Mouse (Mus musculus) limb, embryonic 11.5 days (tissue): ENCODE results near the gene Tiam2. TPM values are rescaled to one million over a fixed set of nuclear protein-coding genes. Genes with fewer than 3 reads are reported as not detected.

Experiments
- ATAC-seq: fragments of 200-750 bp; cut with Nextera tagmentation; 2 replicates; pipeline ENCODE4 v1.8.0; 2017; ENCODE audit warnings: low read depth; ENCODE audit not compliant: insufficient number of reproducible peaks, low FRiP score, low TSS enrichment
- DNase-seq: peaks from one replicate; pipeline ENCODE4 v3.0.0-alpha.2; 2015; ENCODE audit warnings: low spot score
- H3K27ac ChIP-seq: fragments of 300-500 bp; sonication (generic); replicated peaks from 2 replicates; pipeline ENCODE4 v1.5.1; 2014; ENCODE audit warnings: low read depth, mild to moderate bottlenecking, low read length
- H3K27me3 ChIP-seq: fragments of 300-500 bp; sonication (generic); 2 replicates; pipeline ENCODE4 v1.6.1; 2014; ENCODE audit warnings: mild to moderate bottlenecking, low read length, mixed read lengths; ENCODE audit not compliant: control insufficient read depth, insufficient read depth
- H3K36me3 ChIP-seq: fragments of 300-500 bp; sonication (generic); 2 replicates; pipeline ENCODE4 v1.6.1; 2014; ENCODE audit warnings: mild to moderate bottlenecking, low read length, moderate library complexity, mixed read lengths; ENCODE audit not compliant: control insufficient read depth, insufficient read depth
- H3K4me1 ChIP-seq: fragments of 300-500 bp; sonication (generic); 2 replicates; pipeline ENCODE4 v1.6.1; 2014; ENCODE audit warnings: low read length, mixed read lengths; ENCODE audit not compliant: control insufficient read depth, insufficient read depth
- H3K4me2 ChIP-seq: fragments of 300-500 bp; sonication (generic); 2 replicates; pipeline ENCODE4 v1.6.1; 2014; ENCODE audit warnings: low read depth, mild to moderate bottlenecking, moderate library complexity; ENCODE audit not compliant: severe bottlenecking
- H3K4me3 ChIP-seq: fragments of 300-500 bp; sonication (generic); 2 replicates; pipeline ENCODE4 v1.5.1; 2014; ENCODE audit warnings: low read depth, low read length
- H3K9ac ChIP-seq: fragments of 300-500 bp; sonication (generic); 2 replicates; pipeline ENCODE4 v1.6.1; 2014; ENCODE audit warnings: mild to moderate bottlenecking, low read length
- H3K9me3 ChIP-seq: fragments of 300-500 bp; sonication (generic); 2 replicates; pipeline ENCODE4 v1.6.1; 2016; ENCODE audit warnings: low read length; ENCODE audit not compliant: control insufficient read depth
- WGBS: fragments of 180-500 bp; shearing (Covaris S2); extraction: QIAGEN DNeasy Blood & Tissue Kit; methylation state at CpG from one replicate; pipeline ENCODE4 v1.1.7; 2014; 5-methylcytosine and 5-hydroxymethylcytosine counted together
- polyA plus RNA-seq: library from polyadenylated mRNA; unstranded; fragments of >200 nt; fragmentation: Nextera tagmentation; extraction: Ambion mirVana; gene quantifications from 2 replicates; pipeline ENCODE4 v1.2.1, GENCODE M21; 2014

The Tiam2 gene
- polyA plus RNA-seq, 1 experiment from 2014 or later: 8.4 TPM

- WGBS: 90% methylated on average over 4 of the region's 4 CpGs
- Histone ChIP-seq H3K4me1 (no peaks in the 10 kb centered on the region), H3K4me2 (no peak within 1 kb of the TSS), H3K4me3 (no peak within 1 kb of the TSS), H3K9me3 (no peaks in the 10 kb centered on the region), H3K27me3 (no peaks in the 10 kb centered on the region), H3K9ac (no peak within 1 kb of the TSS), H3K36me3 (no peaks in the 10 kb centered on the region), H3K27ac (no peak within 1 kb of the TSS)
- no peak for ATAC-seq
- no peak for DNase-seq
These were observed 205.9 kb downstream of the Tiam2 start, which contains the start of gene Cldn20 for GRCm38 (mm10) chr17:3532254-3532653. Gene Cldn20, plus strand, starts transcription at chr17:3532554.

GRCm38 (mm10) chr17:3533425-3533824 lies 207.1 kb downstream of the Tiam2 start:
- no peak for ATAC-seq

GRCm38 (mm10) chr17:3540304-3540703 lies 213.9 kb downstream of the Tiam2 start:
- ATAC-seq (no peak), DNase-seq (no peak)
- Histone ChIP-seq H3K9ac (no peak overlapping the region), H3K27ac (no peak overlapping the region), H3K9me3 (no peaks in the 10 kb centered on the region), H3K4me1 (no peaks in the 10 kb centered on the region), H3K4me3 (no peak overlapping the region), H3K27me3 (no peaks in the 10 kb centered on the region), H3K4me2 (no peak overlapping the region), H3K36me3 (no peaks in the 10 kb centered on the region)
- 96% methylated on average over 2 of the region's 2 CpGs for WGBS

More at GRCm38 (mm10) chr17:3533425-3533824, 207.1 kb downstream of the Tiam2 start:
- peak; percentile 39 for DNase-seq
- H3K4me3 ChIP-seq: no peak overlapping the region
- H3K27me3 ChIP-seq: no peaks in the 10 kb centered on the region
- no peak overlapping the region for H3K27ac ChIP-seq
- no peaks in the 10 kb centered on the region for H3K4me1 ChIP-seq
- H3K4me2 ChIP-seq: no peak overlapping the region
- H3K9ac ChIP-seq: no peak overlapping the region
- WGBS: 22% methylated on average over 1 of the region's 1 CpGs
- no peaks in the 10 kb centered on the region for H3K36me3 ChIP-seq
- H3K9me3 ChIP-seq: no peaks in the 10 kb centered on the region

DNA sequence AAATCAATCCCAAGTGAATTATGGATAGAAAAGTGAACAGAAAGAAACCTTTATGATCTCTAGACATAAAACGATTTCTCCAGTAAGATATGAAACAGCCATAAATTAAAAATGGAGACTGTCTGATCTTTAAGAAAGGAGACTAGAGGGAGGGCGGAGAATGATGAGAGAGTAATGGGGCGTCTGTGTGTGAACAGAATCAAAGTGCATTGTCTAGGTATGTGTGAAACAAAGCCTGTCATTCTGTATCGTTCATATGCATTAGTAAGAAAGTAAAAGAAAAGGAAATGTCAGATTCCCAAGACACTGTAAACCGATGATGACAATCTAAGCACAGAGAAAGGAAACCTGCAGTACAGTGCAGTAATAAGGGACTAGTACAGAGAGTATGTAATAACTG lies 214.7 kb downstream of the Tiam2 start:
- WGBS: 91% methylated on average over 5 of the region's 5 CpGs
- no peak for ATAC-seq
- no peak overlapping the region for H3K4me3 ChIP-seq
- H3K9ac ChIP-seq: no peak overlapping the region
- no peaks in the 10 kb centered on the region for H3K36me3 ChIP-seq
- H3K4me2 ChIP-seq: no peak overlapping the region
- no peaks in the 10 kb centered on the region for H3K4me1 ChIP-seq
- no peak overlapping the region for H3K27ac ChIP-seq
- no peaks in the 10 kb centered on the region for H3K27me3 ChIP-seq
- DNase-seq: no peak
- H3K9me3 ChIP-seq: no peaks in the 10 kb centered on the region

- ATAC-seq: no peak
- Histone ChIP-seq H3K27me3 (no peaks in the 10 kb centered on the region), H3K4me2 (no peak overlapping the region), H3K9me3 (no peaks in the 10 kb centered on the region), H3K9ac (no peak overlapping the region), H3K4me3 (no peak overlapping the region), H3K27ac (no peak overlapping the region), H3K36me3 (no peaks in the 10 kb centered on the region), H3K4me1 (no peaks in the 10 kb centered on the region)
- DNase-seq: no peak
- WGBS: 81% methylated on average over 7 of the region's 7 CpGs
These were observed 221.4 kb downstream of the Tiam2 start for GRCm38 (mm10) chr17:3547725-3548124.

GRCm38 (mm10) chr17:3556251-3556650 lies 229.9 kb downstream of the Tiam2 start:
- ATAC-seq (no peak), DNase-seq (no peak)
- no peak overlapping the region for H3K27ac ChIP-seq
- no peak overlapping the region for H3K4me2 ChIP-seq
- H3K9me3 ChIP-seq: no peaks in the 10 kb centered on the region
- H3K27me3 ChIP-seq: no peaks in the 10 kb centered on the region
- H3K4me1 ChIP-seq: no peaks in the 10 kb centered on the region
- 63% methylated on average over 1 of the region's 1 CpGs for WGBS
- no peak overlapping the region for H3K4me3 ChIP-seq
- no peaks in the 10 kb centered on the region for H3K36me3 ChIP-seq
- H3K9ac ChIP-seq: no peak overlapping the region

DNA sequence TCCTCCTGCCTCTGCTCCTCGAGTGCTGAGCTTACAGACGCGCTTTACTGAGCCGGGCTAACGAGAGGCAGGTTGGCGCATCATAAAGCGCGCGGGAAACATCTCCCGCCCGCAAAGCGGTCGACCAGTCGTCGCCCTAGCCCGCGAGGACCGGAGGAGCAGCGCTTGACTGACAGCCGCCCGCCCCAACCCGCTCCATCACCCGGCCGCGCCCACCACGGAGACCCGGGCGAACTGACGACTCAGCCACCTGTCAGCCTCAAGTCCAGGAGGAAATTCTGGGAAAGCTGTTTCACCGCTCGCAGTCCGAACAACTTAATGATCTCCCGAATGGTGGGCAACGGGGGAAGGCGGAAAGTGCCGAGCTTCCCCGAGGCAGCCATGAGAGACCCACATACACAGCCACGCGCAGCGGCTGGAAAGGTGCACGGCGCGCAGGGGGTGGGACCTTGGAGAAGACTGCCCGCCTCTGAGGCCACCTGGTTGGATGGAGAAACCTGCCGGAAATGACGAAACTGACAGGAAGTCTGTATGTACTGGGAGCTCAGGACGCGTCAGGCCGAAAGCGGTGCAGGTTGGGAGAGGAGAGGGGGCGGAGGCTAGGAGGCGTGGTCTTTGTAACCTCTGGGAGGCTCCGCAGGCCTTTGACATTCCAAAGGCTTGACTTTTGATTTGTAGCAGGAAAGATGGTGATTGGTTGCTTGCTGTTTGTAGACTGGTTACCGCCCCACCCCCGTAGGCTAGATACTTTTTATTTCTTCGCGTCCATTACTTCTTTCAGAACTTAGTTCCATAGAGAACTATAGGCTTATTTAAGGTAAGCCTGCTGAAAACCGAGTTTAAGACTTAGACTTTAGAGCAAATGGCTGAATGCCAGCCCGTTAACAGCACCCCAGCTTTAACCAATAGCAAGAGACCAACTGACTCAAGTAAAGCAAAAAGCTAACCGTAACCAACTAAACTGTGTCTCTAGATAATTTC lies 231.2 kb downstream of the Tiam2 start, which contains the start of gene Tfb1m:
Tfb1m (minus strand) TSS at position 451 of the 981 bp plus-strand sequence.
- H3K4me1 ChIP-seq: no peaks in the 10 kb centered on the region
- H3K9me3 ChIP-seq: no peaks in the 10 kb centered on the region
- peak within 1 kb of the TSS; percentile 50 for H3K4me2 ChIP-seq
- WGBS: 1% methylated on average over 60 of the region's 60 CpGs
- peak within 1 kb of the TSS; percentile 63 for H3K9ac ChIP-seq
- H3K4me3 ChIP-seq: peak within 1 kb of the TSS; percentile 49
- H3K27me3 ChIP-seq: no peaks in the 10 kb centered on the region
- no peaks in the 10 kb centered on the region for H3K36me3 ChIP-seq
- DNase-seq (peak; percentile 97), ATAC-seq (peak; percentile 100)
- H3K27ac ChIP-seq: peak within 1 kb of the TSS; percentile 73

GRCm38 (mm10) chr17:3558356-3558870 lies 232.0 kb downstream of the Tiam2 start:
- 79% methylated on average over 9 of the region's 9 CpGs for WGBS
- peak overlapping the region; percentile 50; the same call in 1 of the 2 replicates for H3K4me2 ChIP-seq
- ATAC-seq (no peak), DNase-seq (no peak)
- no peaks in the 10 kb centered on the region for H3K9me3 ChIP-seq
- H3K9ac ChIP-seq: no peak overlapping the region; the same call in 1 of the 2 replicates
- H3K27me3 ChIP-seq: no peaks in the 10 kb centered on the region
- peak overlapping the region; percentile 49 for H3K4me3 ChIP-seq
- peak overlapping the region; percentile 67 for H3K27ac ChIP-seq
- H3K4me1 ChIP-seq: no peaks in the 10 kb centered on the region
- no peaks in the 10 kb centered on the region for H3K36me3 ChIP-seq
